Mouse (Mus musculus): ENCODE measurements at regions not wholly inside any gene's neighbourhood (a gene's known extent, or its start where the extent isn't known, plus 50 kb on each side); places are given as distances from the start of the nearest gene placed in this dataset.

DNA sequence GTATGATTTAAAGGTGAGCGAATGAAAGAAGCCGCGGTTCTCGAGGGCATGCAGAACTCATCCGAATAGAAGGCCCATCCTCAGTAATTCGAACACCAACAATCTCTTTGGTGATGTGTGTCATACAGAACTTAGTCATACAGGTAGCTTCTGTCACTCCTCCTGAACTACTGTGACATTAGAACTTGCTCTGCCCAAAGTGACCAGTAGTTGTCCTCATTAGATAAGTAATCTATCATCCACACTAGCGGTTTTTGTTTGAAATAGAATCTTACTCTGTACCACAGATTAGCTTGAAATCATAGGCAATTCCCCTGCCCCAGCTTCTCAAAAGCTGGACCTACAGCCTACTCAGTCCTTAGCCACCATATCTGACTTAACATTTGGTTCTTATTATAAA lies 149.8 kb upstream of the Crim1 start:
- TF ChIP-seq CTCF (IDR thresholded peaks at IDR 0.05; ENCODE audit: low read depth) (0 out of 2 replicates have a peak, but pooled peaks have one; percentile 21), EP300 (IDR thresholded peaks at IDR 0.05; ENCODE audit: low read depth) (no peak)

Data from liver, postnatal 0 days (tissue).